Mouse (Mus musculus) monocyte, adult 5-6 weeks (primary cell): ENCODE measurements around the gene Dpy19l2. TPM values are rescaled to one million over a fixed set of nuclear protein-coding genes. Genes with fewer than 3 reads are reported as not detected.
"Not testable (repeated sequence)": the region's sequence is repeated elsewhere in the genome, so short reads cannot be mapped to it uniquely, and the experiment has no call there.

ENCODE experiments used
- ATAC-seq: fragments of 153-309, 156-312 bp; replicated peaks from 2 replicates; pipeline ENCODE4 v1.8.0; 2017; ENCODE audit warnings: mild to moderate bottlenecking; ENCODE audit not compliant: low TSS enrichment, insufficient number of reproducible peaks, severe bottlenecking, poor library complexity, low FRiP score
- total RNA-seq: library from RNA; stranded (forward); fragments of 200-1000, 200-491, 200-594 nt; gene quantifications from 3 replicates; pipeline ENCODE4 v1.2.3, GENCODE M21; 2017

Gene Dpy19l2
- not detected in 3 replicates for total RNA-seq

DNA sequence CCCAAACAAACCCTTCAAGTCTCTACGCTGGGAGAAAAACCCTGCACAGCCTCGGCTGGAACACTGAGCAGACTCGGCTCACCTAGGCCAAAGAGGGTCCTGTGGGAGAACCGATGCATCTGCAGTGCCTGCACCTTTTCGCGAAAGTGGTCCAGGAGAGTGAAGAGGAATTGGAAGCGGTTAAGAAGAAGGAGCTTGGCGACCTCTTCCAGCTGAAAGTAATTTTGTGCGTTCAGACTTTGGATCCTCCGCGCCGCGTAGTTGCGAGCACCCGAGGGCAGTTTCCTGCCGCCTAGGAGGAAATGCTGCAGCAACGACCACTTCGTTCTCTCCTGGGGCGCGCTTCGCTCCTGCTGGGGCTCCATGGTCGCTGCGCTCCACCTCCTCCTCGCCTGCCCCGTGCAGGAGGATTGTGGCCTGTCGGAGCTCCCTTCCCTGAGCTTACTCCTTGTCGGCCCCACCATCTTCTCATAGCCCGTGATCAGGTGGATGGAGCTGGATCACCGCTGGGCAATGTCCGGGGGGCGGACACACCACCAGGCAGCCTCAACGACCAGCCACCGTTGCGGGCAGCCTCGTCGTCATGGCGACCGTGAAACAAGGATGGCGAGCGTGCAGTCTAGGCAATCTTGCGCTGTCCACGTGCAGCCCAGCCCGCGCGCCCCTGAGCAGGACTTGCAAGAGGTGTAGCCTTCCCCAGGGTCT lies at the start of gene Dpy19l2:
TSS of gene Dpy19l2 (minus strand) at position 594 of the 705 bp plus-strand sequence.
- ATAC-seq, result no peak

DNA sequence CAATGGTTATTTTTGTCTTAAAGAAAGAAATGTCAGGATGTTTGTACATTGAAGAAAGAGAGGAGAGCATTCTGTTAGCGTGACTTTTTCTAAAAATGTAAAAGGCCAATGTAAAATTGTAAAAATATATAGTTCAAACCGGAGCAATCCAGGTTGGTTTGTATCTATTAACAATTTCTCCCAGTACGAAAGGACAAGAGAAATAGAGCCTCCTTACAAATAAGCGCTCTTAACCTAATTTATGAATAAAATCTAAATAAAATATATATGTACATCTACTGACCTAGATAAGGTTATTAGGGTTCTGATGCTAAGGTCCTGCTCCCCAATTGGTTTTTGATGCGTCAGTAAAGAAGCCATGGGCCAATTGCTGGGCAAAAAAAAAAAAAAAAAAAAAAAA lies 48.9 kb upstream of the Dpy19l2 start:
- ATAC-seq, result no peak

DNA sequence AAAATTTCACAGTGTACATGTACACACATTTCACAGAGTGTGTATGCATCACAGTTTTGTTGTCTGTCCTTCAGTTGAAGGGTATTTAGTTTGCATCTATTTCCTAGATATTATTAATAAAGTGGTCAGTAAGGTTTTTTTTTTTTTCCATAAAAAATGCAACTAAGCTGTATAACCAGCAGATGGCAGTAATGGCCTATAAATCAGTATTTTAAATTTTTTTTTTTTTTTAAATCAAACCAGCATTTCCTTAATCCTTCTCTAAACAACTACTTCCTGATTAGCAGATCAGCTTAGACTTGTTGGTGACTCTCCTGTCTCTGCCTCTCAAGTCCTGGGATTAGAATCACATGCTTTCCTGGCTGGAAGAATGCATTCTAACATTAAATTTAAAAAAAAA lies 5.2 kb upstream of the Dpy19l2 start:
- no peak for ATAC-seq

DNA sequence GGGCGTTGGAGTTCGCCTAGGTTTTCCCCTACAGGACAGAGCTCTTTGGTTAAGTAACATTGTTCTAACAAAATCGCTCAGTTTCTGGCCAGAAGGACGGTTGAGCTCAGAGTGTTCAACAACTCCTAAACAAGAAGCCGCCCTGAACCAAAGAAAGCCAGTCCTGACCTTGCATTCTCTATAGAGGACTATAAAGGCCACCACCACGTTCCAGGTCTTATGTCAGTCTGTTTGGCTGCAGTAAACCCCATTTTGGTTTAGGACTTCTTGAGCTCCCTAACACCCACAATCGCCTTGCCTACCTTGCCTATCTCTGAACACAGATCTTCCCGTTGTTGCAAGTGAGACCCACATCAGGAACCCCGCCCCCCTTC lies 299 bp upstream of the Dpy19l2 start:
- ATAC-seq, result no peak

DNA sequence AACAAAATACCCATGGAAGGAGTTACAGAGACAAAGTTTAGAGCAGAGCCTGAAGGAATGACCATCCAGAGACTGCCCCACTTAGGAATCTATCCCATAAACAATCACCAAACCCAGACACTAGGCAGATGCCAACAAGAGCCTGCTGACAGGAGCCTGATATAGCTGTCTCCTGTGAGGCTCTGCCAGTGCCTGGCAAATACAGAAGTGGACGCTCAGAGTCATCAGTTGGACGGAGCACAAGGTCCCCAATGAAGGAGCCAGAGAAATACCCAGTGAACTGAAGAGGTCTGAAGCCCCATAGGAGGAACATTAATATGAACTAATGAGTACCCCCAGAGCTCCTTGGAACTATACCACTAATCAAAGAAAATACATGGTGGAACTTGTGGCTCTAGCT lies 58.8 kb downstream of the Dpy19l2 start:
- not testable (repeated sequence) for ATAC-seq

DNA sequence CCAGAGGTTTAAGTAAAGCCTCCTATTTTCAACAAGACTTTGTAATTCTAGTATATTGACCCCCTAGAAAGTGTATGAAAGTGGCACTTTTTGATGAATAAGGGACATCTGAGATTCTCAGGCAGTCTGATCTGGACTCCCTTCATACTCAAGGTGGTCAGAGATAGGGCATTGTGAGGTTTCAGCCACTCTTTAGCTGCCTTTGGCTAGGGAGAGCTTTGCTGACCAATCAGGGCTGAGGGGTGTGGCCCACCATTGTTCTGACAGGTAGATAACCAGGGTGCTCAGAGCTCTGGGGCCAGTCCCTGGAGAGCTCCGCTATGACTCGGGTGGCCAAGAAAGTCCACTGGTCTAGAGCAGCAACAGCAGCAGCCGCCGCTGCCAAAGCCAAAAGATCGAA lies 71.2 kb downstream of the Dpy19l2 start, which contains the start of gene Cypt4:
TSS of gene Cypt4 (plus strand) at position 301 of the 400 bp plus-strand sequence.
- no peak for ATAC-seq

DNA sequence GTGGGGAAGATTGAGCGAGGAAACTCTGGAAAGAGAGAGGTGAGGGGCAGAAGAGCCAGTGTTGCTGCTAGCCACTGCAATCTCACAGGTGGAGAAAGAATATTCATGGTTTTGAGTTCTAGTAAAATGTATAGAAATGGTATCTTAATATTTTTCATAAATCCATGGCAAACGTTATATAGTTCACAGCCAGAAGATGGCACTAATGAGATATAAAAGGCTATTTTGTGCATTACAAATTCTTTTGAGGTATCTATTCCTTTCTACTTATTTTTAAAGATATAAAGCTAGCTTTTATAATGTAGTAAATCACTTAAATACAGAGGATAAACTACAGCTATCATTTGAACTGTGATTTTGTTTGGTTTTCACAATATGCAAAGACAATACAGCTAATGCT lies 157.9 kb downstream of the Dpy19l2 start:
- no peak for ATAC-seq

DNA sequence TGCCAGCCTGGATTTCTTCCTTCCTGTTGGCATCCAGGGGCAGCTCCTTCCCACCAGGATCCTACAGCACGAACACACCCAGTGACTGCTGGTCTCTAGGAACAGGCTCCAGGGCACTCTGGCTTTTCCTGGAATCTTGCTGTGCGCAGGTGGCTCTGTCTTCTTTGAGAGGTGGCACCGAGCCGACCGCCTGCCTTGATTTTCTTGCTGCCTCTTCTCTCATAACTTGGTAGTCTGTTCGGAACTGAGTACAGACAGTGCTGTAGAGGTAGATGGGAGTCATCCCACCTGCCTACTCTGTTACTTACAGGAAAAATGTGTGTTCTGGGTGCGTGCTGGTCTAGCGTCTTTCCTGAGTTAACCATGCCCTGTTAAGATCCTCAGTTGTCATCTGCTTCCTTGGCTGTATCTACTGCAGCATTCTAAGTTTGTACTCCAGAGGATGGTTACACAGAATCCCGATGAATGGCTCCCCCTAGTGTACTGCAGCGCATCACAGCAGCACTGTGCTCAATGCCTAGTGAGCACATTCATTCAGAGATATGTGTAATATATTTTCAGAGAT lies 179.4 kb downstream of the Dpy19l2 start:
- peak; percentile 59 for ATAC-seq

DNA sequence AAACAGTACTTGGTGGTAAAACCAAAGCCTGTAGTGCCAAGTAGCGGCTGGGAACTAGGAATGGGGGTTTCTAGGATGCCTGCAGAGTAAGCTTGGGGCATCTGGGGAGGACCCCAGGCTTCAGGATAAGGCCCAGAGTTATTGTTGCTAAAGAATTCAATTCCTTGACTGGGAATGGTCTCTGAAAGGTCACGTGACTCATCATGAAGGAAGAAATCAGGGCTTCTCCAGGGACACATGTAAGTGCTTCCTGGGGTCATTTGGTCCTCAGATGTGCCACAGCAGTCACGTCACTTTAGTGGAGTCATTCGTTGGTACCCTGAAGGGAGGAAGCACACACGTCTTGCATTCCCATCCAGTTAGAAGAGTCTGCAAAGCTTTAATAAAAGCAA lies 182.0 kb downstream of the Dpy19l2 start:
- ATAC-seq, result no peak

DNA sequence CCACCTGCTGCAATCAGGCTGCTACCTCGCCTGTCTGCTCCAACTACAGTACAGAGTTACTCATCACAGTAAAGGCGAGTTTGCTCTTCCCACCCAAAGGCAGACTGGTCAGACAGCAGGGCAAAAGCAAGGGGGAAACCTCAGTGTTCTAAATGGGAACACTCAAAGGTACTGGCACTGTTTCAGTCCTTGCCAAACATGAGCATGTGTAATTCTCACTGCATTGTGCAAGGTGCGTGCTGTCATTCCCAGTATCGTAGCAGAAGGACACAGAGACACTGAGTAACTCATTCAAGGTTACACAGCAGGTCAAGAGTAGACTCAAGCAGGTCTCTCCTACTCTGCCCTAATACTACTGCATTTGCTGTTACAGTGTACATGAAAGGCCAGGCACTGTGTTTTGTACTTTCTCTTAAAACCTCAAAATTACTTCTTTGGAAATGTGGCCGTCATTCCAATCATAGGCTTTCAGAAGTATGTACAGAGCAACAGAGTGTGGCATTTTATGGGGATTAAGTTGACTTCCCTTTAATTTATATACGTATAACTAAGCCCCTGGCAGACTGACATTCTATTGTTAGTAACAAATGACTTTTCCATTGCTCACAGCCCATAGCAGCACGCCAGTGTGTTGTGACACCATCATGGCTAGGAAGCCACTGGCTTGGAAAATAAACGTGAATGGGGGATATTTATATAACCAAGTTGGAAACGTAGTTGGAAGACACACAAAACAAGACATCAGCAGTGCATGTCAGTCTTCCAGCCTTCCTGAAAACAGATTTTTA lies 182.6 kb downstream of the Dpy19l2 start:
- no peak for ATAC-seq

DNA sequence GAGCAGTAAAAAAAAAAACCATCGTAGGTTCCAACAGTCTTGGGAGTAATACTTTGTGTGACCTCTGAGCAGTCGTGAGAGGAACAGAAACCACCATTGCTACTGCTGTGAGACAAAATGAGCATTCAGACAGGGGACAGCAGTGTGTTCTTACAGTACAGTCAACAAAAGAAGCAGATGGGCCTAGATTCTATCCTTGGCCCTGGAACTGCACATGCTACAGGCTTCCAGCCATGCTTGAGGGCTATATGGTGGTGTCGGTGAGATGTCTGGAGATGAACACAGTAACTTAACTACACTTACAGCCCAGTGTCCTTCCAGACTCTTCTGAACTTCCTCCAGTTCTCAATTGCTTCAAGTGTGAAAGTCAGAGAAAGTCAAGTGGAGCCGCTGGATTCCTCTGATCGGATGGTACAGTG lies 184.0 kb downstream of the Dpy19l2 start:
- peak; percentile 36 for ATAC-seq

DNA sequence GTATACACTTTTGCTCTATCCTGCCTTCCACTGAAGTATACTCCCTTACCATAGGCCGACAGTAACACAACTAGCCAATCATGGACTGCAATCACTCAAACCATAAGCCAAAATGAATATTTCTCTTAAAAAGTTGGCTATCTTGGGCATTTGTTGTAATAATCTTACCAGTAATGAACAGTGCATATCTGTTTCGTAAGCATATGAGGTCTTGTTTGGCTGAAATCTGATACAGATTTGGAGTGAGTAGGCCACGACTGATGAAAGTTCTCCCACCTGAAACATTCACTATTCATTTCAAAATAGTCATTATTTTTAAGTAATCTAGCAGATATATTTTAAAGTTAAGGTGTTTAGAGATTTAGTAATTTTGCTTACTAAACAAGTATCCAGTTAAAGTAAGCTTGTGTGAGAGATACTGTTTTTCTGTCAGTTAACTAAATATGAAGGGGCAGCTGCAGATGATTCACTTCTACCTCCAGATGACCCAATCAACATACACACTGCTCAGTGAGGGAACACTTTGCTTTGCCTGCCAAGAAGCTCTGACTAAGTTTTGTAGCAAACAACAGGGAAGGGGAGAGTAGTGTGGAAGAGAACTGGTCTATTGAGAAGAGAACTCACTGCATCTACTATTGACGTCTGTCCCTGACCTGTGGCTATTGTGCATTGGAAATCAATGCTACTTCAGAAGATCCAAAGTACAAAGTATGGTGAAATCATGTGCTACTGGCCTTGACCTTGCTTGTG lies 184.5 kb downstream of the Dpy19l2 start:
- ATAC-seq, result peak; percentile 20; the same call in 1 of the 2 replicates

DNA sequence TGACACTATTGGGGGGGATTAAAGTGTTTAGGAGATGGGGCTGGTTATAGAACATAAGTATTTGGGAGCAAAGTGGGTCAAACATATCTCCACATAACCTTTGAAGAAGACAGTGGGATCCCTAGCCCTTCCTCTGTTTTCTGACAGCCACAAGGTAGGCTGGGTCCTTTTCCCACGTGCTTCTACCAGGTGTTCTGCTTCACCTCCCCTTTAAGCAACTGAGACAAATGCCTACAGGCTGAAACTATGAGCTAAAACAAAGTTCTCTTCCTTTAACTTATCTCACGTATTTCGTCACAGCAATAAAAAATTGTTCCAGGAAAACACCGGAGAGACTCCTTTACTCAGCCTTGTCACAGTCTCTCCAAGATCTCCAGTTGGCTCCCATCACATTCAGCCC lies 187.2 kb downstream of the Dpy19l2 start:
- ATAC-seq, result no peak

Other genes with a start within 250 kb of the Dpy19l2 start
- 31.9 to 51.1 TPM (median 41.8 TPM) in 3 replicates for gene Dpy19l1, start 193.2 kb downstream of the Dpy19l2 start, total RNA-seq
- gene Cypt4, start 71.1 kb downstream of the Dpy19l2 start, total RNA-seq, result not detected in 3 replicates
- 0.11 TPM in 1 of 3 replicates, not detected in the others for gene Tbx20, start 78.0 kb upstream of the Dpy19l2 start, total RNA-seq